In genomic region chr11:19380935-19381334, GRCm38 (mm10) we compare ENCODE assay signal across 25 mouse cellular contexts.
A peak's percentile ranks its signal among the peaks of the same experiment; 100 is the strongest.
DNase-seq lines count a peak whose midpoint lies in the region; TF ChIP-seq lines count a peak whose summit lies in the region.
"Had no signal": no experiment of that assay in that cellular context is flagged by ENCODE, and none has a peak within 500 bp of the region (broad histone marks: within the 10 kb centered on the region; RNA-seq: fewer than 3 reads in every experiment).

No protein-coding gene starts in this region.

- no peak for TF ChIP-seq POLR2A in thymus, adult 2 months (IDR thresholded peaks at IDR 0.05; ENCODE audit: control insufficient read depth, extremely low read depth, insufficient read depth, low read length, poor library complexity)

- no peaks in the 10 kb centered on the region for H3K36me3 ChIP-seq in thymus, adult 2 months (ENCODE audit: control insufficient read depth, insufficient read depth, low read length)
- H3K36me3 ChIP-seq: embryonic facial prominence, embryonic 12.5 days; G1E; heart, embryonic 12.5 days; hindbrain, embryonic 10.5 days; hindbrain, embryonic 15.5 days; liver, embryonic 12.5 days had no signal

- WGBS in thymus, adult 2 months, result 14% methylated on average over 2 of the region's 2 CpGs

- peak; percentile 29 for DNase-seq in adrenal gland, postnatal 14 days
- DNase-seq in adrenal gland, adult 18-20 months (ENCODE audit: low spot score in 2 of 2), result no peak
- peak; percentile 2 for DNase-seq in thymus, adult 2 months
- DNase-seq in thymus, postnatal 36 days, result no peak
- DNase-seq in hindlimb bud, embryonic 11.5 days (ENCODE audit: extremely low spot score, low read depth, low spot score), result peak; percentile 6
- no peak for DNase-seq in gastrocnemius, postnatal 10 days
- DNase-seq in layer of hippocampus, adult 11-12 months (ENCODE audit: low spot score), result no peak
- DNase-seq: cerebellum, adult 11-12 months; cerebellum, postnatal 10 days; gastrocnemius, postnatal 36 days; heart, adult 2 months; kidney, adult 18-20 months; layer of hippocampus, postnatal 36 days; left cerebral cortex, postnatal 4 days; liver, postnatal 0 days; lung, postnatal 36 days; midbrain, embryonic 14.5 days; right cerebral cortex, postnatal 25 days; thymus, postnatal 25 days had no signal

- H3K27ac ChIP-seq in thymus, adult 2 months (ENCODE audit: control insufficient read depth, insufficient read depth, low read length), result no peak overlapping the region
- H3K27ac ChIP-seq: embryonic facial prominence, embryonic 12.5 days; heart, adult 2 months; hindbrain, embryonic 10.5 days; hindbrain, embryonic 15.5 days; liver, embryonic 12.5 days had no signal

- no peak for TF ChIP-seq CTCF in thymus, adult 2 months (IDR thresholded peaks at IDR 0.05; ENCODE audit: borderline replicate concordance, control insufficient read depth, extremely low read depth, insufficient read depth, low read length, poor library complexity)

- no peaks in the 10 kb centered on the region for H3K27me3 ChIP-seq in thymus, adult 2 months (ENCODE audit: control insufficient read depth, insufficient read depth, low read length)
- H3K27me3 ChIP-seq: embryonic facial prominence, embryonic 12.5 days; heart, embryonic 12.5 days; hindbrain, embryonic 15.5 days; liver, embryonic 12.5 days had no signal

- no peak overlapping the region for H3K4me3 ChIP-seq in thymus, adult 2 months (ENCODE audit: control insufficient read depth, insufficient read depth, low read length)
- H3K4me3 ChIP-seq: embryonic facial prominence, embryonic 12.5 days; heart, adult 2 months; heart, embryonic 12.5 days; hindbrain, embryonic 10.5 days; hindbrain, embryonic 15.5 days; liver, embryonic 12.5 days had no signal

- no peaks in the 10 kb centered on the region for H3K4me1 ChIP-seq in thymus, adult 2 months (replicated peaks; ENCODE audit: control insufficient read depth, insufficient read depth, low read length)
- H3K4me1 ChIP-seq: heart, embryonic 12.5 days; hindbrain, embryonic 15.5 days; liver, embryonic 12.5 days had no signal

Comparison
In these comparisons a context has a peak if more than half of its experiments do, and no peak if none do; other contexts are left out.
1. DNase-seq: peak in adrenal gland, postnatal 14 days (single experiment), thymus, adult 2 months (single experiment) and hindlimb bud, embryonic 11.5 days (single experiment); none in adrenal gland, adult 18-20 months (0 of 2), thymus, postnatal 36 days (0 of 2), gastrocnemius, postnatal 10 days (single experiment) and layer of hippocampus, adult 11-12 months (single experiment).